Mouse (Mus musculus) forebrain, embryonic 11.5 days (tissue): ENCODE results near the gene Eps15l1. TPM values are rescaled to one million over a fixed set of nuclear protein-coding genes. Genes with fewer than 3 reads are reported as not detected.

ENCODE experiments used
- ATAC-seq: fragments of 200-750 bp; cut with Nextera tagmentation; replicated peaks from 2 replicates; pipeline ENCODE4 v1.8.0; 2017; ENCODE audit warnings: moderate TSS enrichment; ENCODE audit not compliant: low FRiP score
- DNase-seq: peaks from one replicate; pipeline ENCODE4 v3.0.0-alpha.2; 2017; ENCODE audit warnings: low spot score
- H3K27ac ChIP-seq: fragments of 300-500 bp; sonication (generic); 2 replicates; pipeline ENCODE4 v1.5.1; 2014; ENCODE audit warnings: low read depth, low read length
- H3K27me3 ChIP-seq: fragments of 300-500 bp; sonication (generic); 2 replicates; pipeline ENCODE4 v1.6.1; 2014; ENCODE audit warnings: mild to moderate bottlenecking, low read length, mixed read lengths; ENCODE audit not compliant: control insufficient read depth, insufficient read depth
- H3K36me3 ChIP-seq: fragments of 300-500 bp; sonication (generic); 2 replicates; pipeline ENCODE4 v1.6.1; 2014; ENCODE audit warnings: mild to moderate bottlenecking, low read length, moderate library complexity, mixed read lengths; ENCODE audit not compliant: control insufficient read depth, insufficient read depth
- H3K4me1 ChIP-seq: fragments of 300-500 bp; sonication (generic); replicated peaks from 2 replicates; pipeline ENCODE4 v1.6.1; 2014; ENCODE audit warnings: low read length, mixed read lengths; ENCODE audit not compliant: control insufficient read depth, insufficient read depth
- H3K4me2 ChIP-seq: fragments of 300-500 bp; sonication (generic); 2 replicates; pipeline ENCODE4 v1.6.1; 2014; ENCODE audit warnings: low read depth, mild to moderate bottlenecking, low read length, moderate library complexity, mixed read lengths; ENCODE audit not compliant: severe bottlenecking
- H3K4me3 ChIP-seq: fragments of 300-500 bp; sonication (generic); 2 replicates; pipeline ENCODE4 v1.5.1; 2014; ENCODE audit warnings: low read depth, low read length
- H3K9ac ChIP-seq: fragments of 300-500 bp; sonication (generic); 2 replicates; pipeline ENCODE4 v1.6.1; 2014; ENCODE audit warnings: low read length
- H3K9me3 ChIP-seq: fragments of 300-500 bp; sonication (generic); 2 replicates; pipeline ENCODE4 v1.6.1; 2016; ENCODE audit warnings: low read length, mixed read lengths; ENCODE audit not compliant: control insufficient read depth
- WGBS: fragments of 180-500 bp; shearing (Covaris S2); extraction: QIAGEN DNeasy Blood & Tissue Kit; methylation state at CpG from one replicate; pipeline ENCODE4 v1.1.7; 2014; 5-methylcytosine and 5-hydroxymethylcytosine counted together
- polyA plus RNA-seq: library from polyadenylated mRNA; unstranded; fragments of >200 nt; fragmentation: Nextera tagmentation; extraction: Ambion mirVana; gene quantifications from 2 replicates; pipeline ENCODE4 v1.2.1, GENCODE M21; 2014

Gene Eps15l1
- polyA plus RNA-seq, 1 experiment from 2014 or later, result 78.4 TPM

DNA sequence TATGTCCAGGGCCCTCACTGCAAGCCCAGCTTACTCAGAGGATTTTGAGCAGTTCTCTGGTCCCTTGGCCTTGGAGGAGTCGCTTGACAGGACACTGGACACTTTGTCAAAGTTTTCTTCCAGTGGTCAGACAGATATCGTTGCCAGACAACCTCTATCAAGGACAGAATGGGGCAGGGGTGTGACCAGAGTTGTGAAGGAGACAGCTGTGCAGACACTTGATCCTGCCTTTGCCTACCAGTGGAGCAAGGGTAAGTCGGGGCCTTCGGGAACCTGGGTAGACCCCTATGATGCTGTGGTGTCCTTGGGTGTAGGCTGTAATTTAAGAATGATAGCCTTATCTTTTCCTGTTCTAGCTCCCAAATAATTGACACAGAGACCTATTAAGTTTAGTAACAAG is 34.1 kb upstream of the Eps15l1 start:
- Histone ChIP-seq H3K9me3 (no peaks in the 10 kb centered on the region), H3K4me3 (no peak overlapping the region), H3K4me2 (no peak overlapping the region), H3K27ac (no peak overlapping the region), H3K4me1 (no peaks in the 10 kb centered on the region), H3K36me3 (peaks cover 5% of the 10 kb centered on the region), H3K27me3 (no peaks in the 10 kb centered on the region), H3K9ac (no peak overlapping the region)
- DNase-seq (no peak), ATAC-seq (no peak)
- WGBS, result 83% methylated on average over 4 of the region's 4 CpGs

DNA sequence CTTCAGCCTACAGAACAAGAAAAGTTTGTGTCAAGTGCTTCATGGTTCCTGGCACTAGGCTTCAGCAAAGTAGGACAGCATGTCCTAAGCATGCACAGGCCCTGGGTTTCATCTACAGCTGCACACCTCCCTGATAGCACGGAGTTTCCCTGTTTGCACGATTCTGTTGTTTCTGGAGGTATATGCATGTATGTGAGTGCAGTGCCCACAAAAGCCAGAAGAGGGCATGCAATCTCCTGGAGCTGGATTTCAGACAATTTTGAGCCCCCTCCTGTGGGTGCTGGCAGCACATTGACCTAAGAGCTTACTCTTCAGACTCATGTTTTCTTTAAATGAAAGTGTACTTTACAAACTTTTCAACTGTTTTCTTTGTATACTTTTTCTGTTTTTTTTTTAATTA is 32.6 kb upstream of the Eps15l1 start:
- no peaks in the 10 kb centered on the region for H3K27me3 ChIP-seq
- no peak overlapping the region for H3K9ac ChIP-seq
- DNase-seq (no peak), ATAC-seq (no peak)
- H3K9me3 ChIP-seq, result no peaks in the 10 kb centered on the region
- H3K4me1 ChIP-seq, result no peaks in the 10 kb centered on the region
- H3K4me2 ChIP-seq, result no peak overlapping the region
- H3K36me3 ChIP-seq, result no peaks in the 10 kb centered on the region; the same call in none of the 2 replicates
- no peak overlapping the region for H3K4me3 ChIP-seq
- no peak overlapping the region for H3K27ac ChIP-seq
- WGBS, result 91% methylated on average over 2 of the region's 2 CpGs

DNA sequence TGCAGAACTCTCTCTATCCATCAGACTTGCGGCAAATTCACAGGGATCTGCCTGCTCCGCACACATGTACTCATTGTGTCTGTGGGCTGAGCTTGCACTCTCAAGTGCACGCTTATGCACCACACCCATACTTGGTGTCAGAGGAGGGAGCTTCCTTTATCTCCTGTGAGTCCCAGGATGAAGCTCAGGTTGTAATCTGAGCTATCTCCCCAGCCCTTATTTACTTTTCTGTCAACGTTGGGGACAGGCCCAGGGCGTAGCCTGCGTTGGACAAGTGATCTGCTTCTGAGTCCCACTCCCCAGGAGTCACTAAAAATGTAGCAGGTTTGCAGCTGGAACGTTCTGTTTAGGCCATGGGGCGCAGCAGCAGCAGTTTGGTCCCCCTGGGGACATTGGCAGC is 30.3 kb upstream of the Eps15l1 start:
- WGBS, result 88% methylated on average over 8 of the region's 8 CpGs
- H3K4me3 ChIP-seq, result no peak overlapping the region
- no peak overlapping the region for H3K4me2 ChIP-seq
- DNase-seq (no peak), ATAC-seq (no peak)
- H3K27ac ChIP-seq, result no peak overlapping the region
- no peaks in the 10 kb centered on the region for H3K9me3 ChIP-seq
- no peaks in the 10 kb centered on the region for H3K27me3 ChIP-seq
- H3K4me1 ChIP-seq, result no peaks in the 10 kb centered on the region
- no peak overlapping the region for H3K9ac ChIP-seq
- H3K36me3 ChIP-seq, result no peaks in the 10 kb centered on the region; the same call in none of the 2 replicates

DNA sequence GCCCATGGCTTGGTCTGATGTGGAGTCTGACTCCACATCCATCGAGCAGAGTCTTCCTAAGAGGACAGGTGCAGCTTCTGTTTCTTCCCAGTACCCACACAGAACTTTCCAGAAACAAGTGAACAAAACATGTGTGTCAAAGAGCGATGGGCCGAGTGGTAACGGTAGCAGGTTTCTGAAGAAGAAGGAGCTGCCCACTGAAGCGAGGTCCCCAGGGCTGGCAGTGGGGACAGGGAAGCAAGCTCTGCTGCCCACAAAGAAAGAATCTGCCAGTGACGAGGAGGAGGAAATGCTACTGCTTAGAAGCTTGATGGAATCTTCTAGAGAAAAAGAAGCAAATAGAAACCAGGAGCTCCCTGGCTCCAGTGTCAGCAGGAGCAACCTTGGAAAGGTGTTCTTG is 23.8 kb upstream of the Eps15l1 start:
- H3K9me3 ChIP-seq, result no peaks in the 10 kb centered on the region
- no peaks in the 10 kb centered on the region; the same call in 1 of the 2 replicates for H3K4me1 ChIP-seq
- H3K27me3 ChIP-seq, result no peaks in the 10 kb centered on the region
- ATAC-seq (no peak), DNase-seq (no peak)
- whole genome bisulfite sequencing, result 90% methylated on average over 6 of the region's 6 CpGs
- H3K4me3 ChIP-seq, result no peak overlapping the region
- no peak overlapping the region for H3K9ac ChIP-seq
- no peak overlapping the region for H3K4me2 ChIP-seq
- no peak overlapping the region for H3K27ac ChIP-seq
- no peaks in the 10 kb centered on the region; the same call in 1 of the 2 replicates for H3K36me3 ChIP-seq

DNA sequence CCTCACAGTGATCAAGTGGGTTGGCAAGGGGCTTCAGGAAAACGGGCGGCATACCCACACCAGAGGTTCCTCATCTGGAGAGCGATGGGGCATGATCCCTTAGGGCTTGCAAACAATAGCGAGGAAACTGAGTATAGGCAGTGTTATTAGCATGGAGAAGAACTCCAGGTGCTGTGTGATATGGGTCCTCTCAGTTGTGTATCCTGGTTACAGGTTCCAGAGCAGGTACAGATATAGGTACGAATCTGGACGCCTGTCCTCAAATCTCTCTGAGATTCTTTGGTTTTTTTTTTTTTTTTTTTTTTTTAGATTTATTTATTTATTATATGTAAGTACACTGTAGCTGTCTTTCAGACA is 22.7 kb upstream of the Eps15l1 start:
- H3K4me2 ChIP-seq, result peak overlapping the region; percentile 66
- no peaks in the 10 kb centered on the region; the same call in 1 of the 2 replicates for H3K4me1 ChIP-seq
- 41% methylated on average over 6 of the region's 6 CpGs for WGBS
- H3K9ac ChIP-seq, result peak overlapping the region; percentile 77
- H3K36me3 ChIP-seq, result no peaks in the 10 kb centered on the region
- ATAC-seq (no peak; the same call in 1 of the 2 replicates), DNase-seq (no peak)
- peak overlapping the region; percentile 30 for H3K4me3 ChIP-seq
- no peak overlapping the region; the same call in 1 of the 2 replicates for H3K27ac ChIP-seq
- H3K27me3 ChIP-seq, result no peaks in the 10 kb centered on the region
- no peaks in the 10 kb centered on the region for H3K9me3 ChIP-seq

DNA sequence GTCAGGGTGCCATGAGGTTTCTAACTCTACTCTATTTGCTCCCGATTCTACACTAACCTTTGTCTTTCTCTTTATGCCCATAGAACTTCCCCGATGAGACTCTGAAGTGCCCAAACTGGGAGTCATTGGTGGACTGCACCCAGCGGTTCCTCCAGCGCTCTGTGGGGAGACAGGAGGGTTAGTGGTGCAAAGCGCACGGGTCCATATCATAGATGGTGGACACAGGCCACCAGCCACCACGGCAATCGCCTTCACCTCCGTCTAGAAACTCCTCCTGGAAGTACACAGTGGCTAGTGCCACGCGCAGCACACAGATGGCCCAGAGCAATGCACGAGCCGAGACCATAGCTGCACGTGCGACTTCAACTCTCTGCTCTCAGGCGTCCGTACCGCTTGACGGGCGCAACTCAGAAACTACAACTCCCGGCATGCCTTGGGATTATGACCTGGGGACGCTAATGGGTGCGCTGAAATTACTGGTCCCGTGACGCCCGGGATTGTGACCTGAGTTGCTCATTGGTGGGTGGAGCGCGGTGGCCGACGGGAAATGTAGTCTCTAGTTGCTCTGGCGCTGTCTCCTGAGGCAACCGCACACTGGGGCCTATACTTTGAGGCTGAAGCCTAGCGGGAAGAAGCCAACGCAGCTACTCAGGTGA is 22.2 kb upstream of the Eps15l1 start, which contains the start of the genes Calr3 and 1700030K09Rik:
Gene Calr3, minus strand, starts transcription at position 533 of the 656 bp plus-strand sequence.
Gene 1700030K09Rik, plus strand, starts transcription at position 543 of the 656 bp plus-strand sequence.
- DNase-seq, result peak; percentile 98
- no peak within 1 kb of the TSS; the same call in 1 of the 2 replicates for H3K27ac ChIP-seq

DNA sequence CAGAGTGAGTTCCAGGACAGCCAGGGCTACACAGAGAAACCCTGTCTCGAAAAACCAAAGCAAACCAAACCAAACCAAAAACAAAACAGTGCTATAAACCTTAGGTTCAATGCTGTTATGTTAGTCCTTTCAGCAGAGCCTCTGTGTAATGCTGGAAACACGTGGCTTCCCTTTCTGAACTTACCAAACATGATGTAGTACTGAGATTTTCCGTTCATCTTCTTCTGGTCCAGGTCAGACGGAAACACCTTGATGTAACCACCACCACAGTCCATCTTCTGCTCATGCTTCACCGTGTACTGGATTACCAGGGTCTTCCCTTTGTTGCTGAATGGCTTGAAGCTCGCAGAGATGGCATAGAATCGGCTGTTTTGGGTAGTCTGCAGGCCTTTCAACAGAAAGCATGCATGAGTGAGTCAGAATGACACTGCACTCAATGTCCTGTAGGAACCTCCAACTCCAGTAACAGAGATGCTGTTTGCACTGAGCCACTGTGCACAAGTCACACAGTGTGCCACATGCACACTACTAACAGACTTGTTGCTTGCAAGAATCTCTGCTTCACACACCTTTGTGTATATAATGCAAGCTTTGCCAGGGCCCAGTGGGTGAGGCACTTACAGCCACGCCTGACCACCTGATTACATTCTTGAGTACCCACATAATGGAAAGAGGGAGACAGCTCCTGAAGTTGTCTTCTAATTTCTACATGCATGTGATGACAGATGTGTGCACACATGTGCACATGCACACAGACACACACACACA is 17.2 kb upstream of the Eps15l1 start:
- H3K4me3 ChIP-seq, result no peak overlapping the region
- WGBS, result 72% methylated on average over 8 of the region's 8 CpGs
- H3K27me3 ChIP-seq, result no peaks in the 10 kb centered on the region
- ATAC-seq, result no peak
- H3K27ac ChIP-seq, result no peak overlapping the region
- no peaks in the 10 kb centered on the region for H3K9me3 ChIP-seq
- H3K36me3 ChIP-seq, result no peaks in the 10 kb centered on the region
- H3K9ac ChIP-seq, result no peak overlapping the region
- H3K4me1 ChIP-seq, result no peaks in the 10 kb centered on the region; the same call in 1 of the 2 replicates
- H3K4me2 ChIP-seq, result no peak overlapping the region
- DNase-seq, result no peak

More for the DNA sequence above, 22.2 kb upstream of the Eps15l1 start, which contains the start of the genes Calr3 and 1700030K09Rik:
- H3K4me1 ChIP-seq, result no peaks in the 10 kb centered on the region; the same call in 1 of the 2 replicates
- no peaks in the 10 kb centered on the region for H3K9me3 ChIP-seq
- 7% methylated on average over 34 of the region's 34 CpGs for WGBS
- peak within 1 kb of the TSS; percentile 66 for H3K4me2 ChIP-seq
- peak within 1 kb of the TSS; percentile 77 for H3K9ac ChIP-seq
- no peaks in the 10 kb centered on the region for H3K27me3 ChIP-seq
- peak within 1 kb of the TSS; percentile 30 for H3K4me3 ChIP-seq
- peak; percentile 99 for ATAC-seq
- H3K36me3 ChIP-seq, result no peaks in the 10 kb centered on the region

DNA sequence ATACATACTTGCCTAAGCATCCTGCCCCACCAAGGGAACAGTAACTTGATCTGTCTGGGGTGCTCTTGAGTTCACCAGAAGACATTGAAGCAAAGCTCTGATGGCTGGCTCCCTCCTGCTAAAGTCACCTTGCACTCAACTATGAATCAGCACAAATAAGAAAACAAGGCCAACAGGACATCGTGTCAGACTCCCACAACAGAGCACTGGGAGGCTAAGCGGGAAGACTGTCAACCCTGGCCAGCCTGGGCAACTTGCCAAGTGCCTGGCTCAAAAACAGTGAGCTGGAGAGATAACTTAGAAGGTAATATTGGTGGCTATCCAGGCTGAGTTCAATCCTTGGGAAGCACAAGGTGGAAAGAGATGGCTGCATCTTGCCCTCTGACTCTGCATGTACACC is 13.7 kb upstream of the Eps15l1 start:
- H3K36me3 ChIP-seq, result no peaks in the 10 kb centered on the region
- H3K4me3 ChIP-seq, result no peak overlapping the region
- 60% methylated on average over 2 of the region's 2 CpGs for WGBS
- no peaks in the 10 kb centered on the region for H3K4me1 ChIP-seq
- no peaks in the 10 kb centered on the region for H3K9me3 ChIP-seq
- no peaks in the 10 kb centered on the region for H3K27me3 ChIP-seq
- no peak overlapping the region for H3K9ac ChIP-seq
- no peak for DNase-seq
- no peak overlapping the region for H3K27ac ChIP-seq
- no peak overlapping the region for H3K4me2 ChIP-seq
- ATAC-seq, result no peak
